Mouse (Mus musculus) adrenal gland, postnatal 14 days (tissue): ENCODE measurements around the gene Entpd2. TPM values are rescaled to one million over a fixed set of nuclear protein-coding genes. Genes with fewer than 3 reads are reported as not detected.

Experiments used
- DNase-seq: peaks from one replicate; pipeline ENCODE4 v3.0.0; 2021; ENCODE audit warnings: mixed read lengths
- microRNA-seq, 2 experiments: library from miRNA; unstranded; fragments of <30 nt; microRNA quantifications; one replicate each; pipeline ENCODE4 v1.2.0; 2021
- total RNA-seq: library from RNA; stranded (reverse); gene quantifications from 2 replicates; pipeline ENCODE4 v1.2.3, GENCODE M21; 2021

Gene Entpd2
- total RNA-seq, 1 experiment from 2014 or later, result 7.6 TPM

- no peak for DNase-seq
Measured at GRCm38 (mm10) chr2:25429435-25430180, 33.9 kb downstream of the Entpd2 start.

- DNase-seq, result no peak
Measured at GRCm38 (mm10) chr2:25430395-25431233, 34.9 kb downstream of the Entpd2 start.

GRCm38 (mm10) chr2:25431308-25431855 is 35.7 kb downstream of the Entpd2 start:
- no peak for DNase-seq

DNA sequence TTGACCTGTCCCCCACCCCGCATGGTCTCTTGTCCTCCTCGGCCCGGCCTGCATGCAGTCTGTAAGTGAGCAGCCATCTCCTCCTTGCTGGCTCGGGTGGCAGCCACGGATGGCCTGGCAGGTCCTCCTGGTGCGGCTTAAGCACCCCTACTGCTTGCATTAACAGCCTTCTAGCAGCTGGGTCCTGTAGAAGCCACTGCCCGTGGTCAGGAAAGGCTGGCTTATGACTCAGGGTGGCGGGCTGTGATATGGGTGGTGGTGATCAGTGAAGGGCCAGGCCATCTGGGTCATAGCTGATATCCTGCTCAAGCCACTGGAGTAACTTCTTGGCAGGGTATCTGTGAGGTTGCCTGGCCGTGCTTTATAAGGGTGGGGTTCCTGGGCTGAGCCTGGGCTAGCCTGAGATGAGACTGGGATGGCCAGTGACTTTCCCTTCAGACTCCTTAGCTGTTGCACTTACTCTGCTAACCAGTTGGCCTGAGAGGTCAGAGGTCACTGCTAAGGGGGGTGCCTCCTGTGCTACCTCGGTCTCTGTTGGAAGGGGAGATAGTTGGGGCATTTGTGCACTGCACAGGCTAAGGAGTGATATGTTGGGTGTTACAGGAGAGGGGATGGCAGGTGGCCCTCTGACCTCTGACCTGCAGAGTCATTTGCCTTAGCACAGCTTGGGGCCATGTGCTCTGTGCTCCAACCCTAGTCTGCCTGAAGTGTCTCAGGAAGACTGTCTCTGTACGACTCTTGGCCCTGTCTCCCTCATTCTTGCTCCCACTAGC is 36.8 kb downstream of the Entpd2 start:
- DNase-seq, result no peak

- DNase-seq, result no peak
Measured at GRCm38 (mm10) chr2:25433101-25433500, 37.4 kb downstream of the Entpd2 start.

GRCm38 (mm10) chr2:25434292-25434691 is 38.6 kb downstream of the Entpd2 start:
- no peak for DNase-seq

- DNase-seq, result no peak
Measured at GRCm38 (mm10) chr2:25436286-25436820, 40.7 kb downstream of the Entpd2 start.

- DNase-seq, result no peak
Measured at GRCm38 (mm10) chr2:25441067-25441466, 45.4 kb downstream of the Entpd2 start.

- DNase-seq, result no peak
Measured at GRCm38 (mm10) chr2:25442682-25443081, 47.0 kb downstream of the Entpd2 start.

Small RNA genes lying within 50 kb of the gene (microRNA-seq; reads per million reads assigned to microRNA genes)
- 0.43 to 1.1 reads per million in 2 experiments for gene Mir3087

Other genes starting within 250 kb of the Entpd2 start
- gene Nrarp, start 215.1 kb upstream of the Entpd2 start, total RNA-seq, result 8.7 and 9.5 TPM in 2 replicates
- 13.9 and 21.3 TPM in 2 replicates for gene Tor4a, start 199.0 kb upstream of the Entpd2 start, total RNA-seq
- 41.6 and 47.1 TPM in 2 replicates for gene Nelfb, start 184.4 kb upstream of the Entpd2 start, total RNA-seq
- not detected in 2 replicates for gene Stpg3, start 181.2 kb upstream of the Entpd2 start, total RNA-seq
- gene Fam166a, start 177.1 kb upstream of the Entpd2 start, total RNA-seq, result not detected in 2 replicates
- 290 and 294 TPM in 2 replicates for gene Tubb4b, start 171.2 kb upstream of the Entpd2 start, total RNA-seq
- not detected in 2 replicates for gene Slc34a3, start 161.5 kb upstream of the Entpd2 start, total RNA-seq
- gene Rnf224, start 159.1 kb upstream of the Entpd2 start, total RNA-seq, result not detected in 2 replicates
- 7.2 and 7.9 TPM in 2 replicates for gene Rnf208, start 153.6 kb upstream of the Entpd2 start, total RNA-seq
- not detected in 2 replicates for gene Cysrt1, start 153.4 kb upstream of the Entpd2 start, total RNA-seq
- 3.3 and 3.9 TPM in 2 replicates for gene AL732309.1, start 149.0 kb upstream of the Entpd2 start, total RNA-seq
- gene Tmem203, start 140.4 kb upstream of the Entpd2 start, total RNA-seq, result 25.6 and 31.0 TPM in 2 replicates
- gene Tprn, start 133.3 kb upstream of the Entpd2 start, total RNA-seq, result 10.9 and 13.4 TPM in 2 replicates
- 45.8 and 49.8 TPM in 2 replicates for gene Ssna1, start 123.4 kb upstream of the Entpd2 start, total RNA-seq
- gene Anapc2, start 123.4 kb upstream of the Entpd2 start, total RNA-seq, result 63.9 and 66.1 TPM in 2 replicates
- gene Tmem210, start 107.7 kb upstream of the Entpd2 start, total RNA-seq, result not detected in 2 replicates
- not detected in 2 replicates for gene Lrrc26, start 106.0 kb upstream of the Entpd2 start, total RNA-seq
- gene Grin1, start 76.7 kb upstream of the Entpd2 start, total RNA-seq, result 9.7 and 11.0 TPM in 2 replicates
- gene Man1b1, start 63.5 kb upstream of the Entpd2 start, total RNA-seq, result 43.1 and 45.7 TPM in 2 replicates
- 19.9 and 20.8 TPM in 2 replicates for gene Dpp7, start 39.5 kb upstream of the Entpd2 start, total RNA-seq
- 8.7 and 11.8 TPM in 2 replicates for gene Uap1l1, start 30.2 kb upstream of the Entpd2 start, total RNA-seq
- gene Sapcd2, start 23.6 kb upstream of the Entpd2 start, total RNA-seq, result 3.4 and 3.5 TPM in 2 replicates
- gene Npdc1, start 3.5 kb downstream of the Entpd2 start, total RNA-seq, result 77.2 and 90.9 TPM in 2 replicates
- 4.7 TPM in 1 of 2 replicates, not detected in the other for gene Fut7, start 27.4 kb downstream of the Entpd2 start, total RNA-seq
- gene Abca2, start 32.8 kb downstream of the Entpd2 start, total RNA-seq, result 29.3 and 30.1 TPM in 2 replicates
- 0.74 and 1.0 TPM in 2 replicates for gene Clic3, start 61.0 kb downstream of the Entpd2 start, total RNA-seq
- 36.2 and 42.6 TPM in 2 replicates for gene Paxx, start 65.2 kb downstream of the Entpd2 start, total RNA-seq
- gene Ptgds, start 74.2 kb downstream of the Entpd2 start, total RNA-seq, result 8.7 and 9.9 TPM in 2 replicates
- not detected in 2 replicates for gene Lcn12, start 98.0 kb downstream of the Entpd2 start, total RNA-seq
- gene Fbxw5, start 104.9 kb downstream of the Entpd2 start, total RNA-seq, result 79.3 and 81.4 TPM in 2 replicates
- gene C8g, start 105.8 kb downstream of the Entpd2 start, total RNA-seq, result 4.4 and 36.5 TPM in 2 replicates
- 21.8 and 24.4 TPM in 2 replicates for gene Traf2, start 151.1 kb downstream of the Entpd2 start, total RNA-seq
- 312 and 335 TPM in 2 replicates for gene Edf1, start 162.0 kb downstream of the Entpd2 start, total RNA-seq
- 4.7 and 5.0 TPM in 2 replicates for gene Mamdc4, start 179.0 kb downstream of the Entpd2 start, total RNA-seq
- 56.6 and 58.1 TPM in 2 replicates for gene Phpt1, start 179.3 kb downstream of the Entpd2 start, total RNA-seq
- gene Ajm1, start 185.9 kb downstream of the Entpd2 start, total RNA-seq, result 2.1 and 3.0 TPM in 2 replicates
- 72.7 and 87.8 TPM in 2 replicates for gene Rabl6, start 212.6 kb downstream of the Entpd2 start, total RNA-seq
- not detected in 2 replicates for gene Ccdc183, start 221.8 kb downstream of the Entpd2 start, total RNA-seq
- 30.5 and 33.1 TPM in 2 replicates for gene Tmem141, start 226.1 kb downstream of the Entpd2 start, total RNA-seq
- gene Fcna, start 232.2 kb downstream of the Entpd2 start, total RNA-seq, result 7.0 and 9.7 TPM in 2 replicates